Mouse (Mus musculus) kidney, adult 2 months (tissue): Measurements from ENCODE around the gene Ldb2. TPM values are rescaled to one million over a fixed set of nuclear protein-coding genes. Genes with fewer than 3 reads are reported as not detected.

ENCODE experiments used
- DNase-seq: peaks from one replicate; pipeline ENCODE4 v3.0.0; 2021
- H3K27ac ChIP-seq: fragments of 200-500 bp; 2 replicates; pipeline ENCODE4 v1.5.1; 2012; ENCODE audit warnings: low read depth, low read length, control low read depth, inconsistent platforms; ENCODE audit not compliant: insufficient read depth
- H3K27me3 ChIP-seq: fragments of 200-500 bp; replicated peaks from 2 replicates; pipeline ENCODE4 v1.6.1; 2012; ENCODE audit warnings: mild to moderate bottlenecking, moderate library complexity, low read length, inconsistent platforms; ENCODE audit not compliant: control insufficient read depth, insufficient read depth
- H3K36me3 ChIP-seq: fragments of 200-500 bp; 2 replicates; pipeline ENCODE4 v1.6.1; 2012; ENCODE audit warnings: mild to moderate bottlenecking, moderate library complexity, low read length, inconsistent platforms; ENCODE audit not compliant: control insufficient read depth, insufficient read depth
- H3K4me1 ChIP-seq: fragments of 200-500 bp; 2 replicates; pipeline ENCODE4 v1.6.1; 2011; ENCODE audit warnings: low read length; ENCODE audit not compliant: control insufficient read depth, insufficient read depth
- H3K4me3 ChIP-seq: fragments of 200-500 bp; 2 replicates; pipeline ENCODE4 v1.5.1; 2011; ENCODE audit warnings: mild to moderate bottlenecking, low read depth, low read length, control low read depth; ENCODE audit not compliant: insufficient read depth
- CTCF ChIP-seq: fragments of 200-500 bp; conservative IDR thresholded peaks from 2 replicates; pipeline ENCODE4 v1.5.1; 2011; ENCODE audit warnings: low read depth, mild to moderate bottlenecking, control low read depth, low read length, moderate library complexity, mixed read lengths; ENCODE audit not compliant: insufficient read depth, insufficient read length
- POLR2A ChIP-seq: fragments of 200-500 bp; IDR thresholded peaks from one replicate; pipeline ENCODE4 v1.6.1; 2011; ENCODE audit warnings: low read depth, low read length, control low read depth
- WGBS: fragments of 180-500 bp; shearing (Covaris S2); methylation state at CpG from one replicate; pipeline ENCODE4 v1.1.7; 2018; 5-methylcytosine and 5-hydroxymethylcytosine counted together
- polyA plus RNA-seq: library from polyadenylated mRNA; depleted of rRNA; stranded (reverse); fragments of >200 nt; gene quantifications from 2 replicates; pipeline ENCODE4 v1.2.3, GENCODE M21; 2012; rRNA removed

Ldb2 gene
- 37.7 and 55.0 TPM in 2 replicates for polyA plus RNA-seq

DNA sequence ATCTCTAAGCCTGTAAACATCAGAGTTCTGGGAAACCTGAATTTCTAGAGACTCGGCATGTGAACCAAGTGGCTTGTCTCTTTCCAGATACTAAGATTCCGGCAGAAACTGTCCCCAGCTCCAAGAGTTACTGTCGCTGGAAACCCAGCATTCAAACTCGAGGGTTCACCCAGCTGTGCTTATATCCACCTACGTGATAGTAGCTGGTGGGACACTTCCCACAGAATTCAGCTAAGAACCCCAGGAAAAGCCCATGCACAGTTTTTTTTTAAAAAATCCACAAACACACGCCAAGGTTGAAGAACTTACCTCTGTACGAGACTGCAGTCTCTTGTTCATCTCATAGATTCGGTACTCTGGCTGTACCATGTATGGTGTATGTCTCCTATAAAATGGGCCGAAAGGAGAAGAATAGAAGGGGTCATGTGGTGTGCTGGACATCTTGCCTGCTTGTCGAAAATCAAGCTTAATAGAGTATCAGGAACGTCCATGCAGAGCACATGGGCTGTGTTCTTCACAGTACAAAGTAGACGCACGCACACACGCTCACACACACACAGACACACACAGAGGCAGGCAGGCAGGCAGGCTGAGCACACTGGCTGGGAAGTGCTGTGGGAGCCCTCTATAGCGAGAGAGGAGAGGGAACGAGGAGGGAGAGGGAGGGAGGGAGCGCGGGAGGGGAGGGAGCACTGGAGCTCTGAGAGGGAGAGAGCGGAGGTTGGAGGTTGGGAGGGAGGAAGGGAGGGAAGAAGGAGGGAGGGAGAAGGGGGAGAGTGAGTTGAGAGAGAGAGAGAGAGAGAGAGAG, at the start of gene Ldb2:
Gene Ldb2 (minus strand): TSS at position 628 of the 808 bp plus-strand sequence.
- Histone ChIP-seq H3K4me3 (peak within 1 kb of the TSS; percentile 70), H3K27me3 (no peaks in the 10 kb centered on the region), H3K27ac (peak within 1 kb of the TSS; percentile 77), H3K36me3 (no peaks in the 10 kb centered on the region), H3K4me1 (no peaks in the 10 kb centered on the region)
- TF ChIP-seq POLR2A, result no peak
- TF ChIP-seq CTCF, result no peak
- peak; percentile 58 for DNase-seq
- WGBS, result 5% methylated on average over 17 of the region's 19 CpGs

- H3K27me3 ChIP-seq, result no peaks in the 10 kb centered on the region
- DNase-seq, result peak; percentile 51
- H3K36me3 ChIP-seq, result no peaks in the 10 kb centered on the region
- TF ChIP-seq POLR2A (no peak), CTCF (peak; percentile 70)
- 68% methylated on average over 5 of the region's 5 CpGs for WGBS
- H3K4me1 ChIP-seq, result no peaks in the 10 kb centered on the region
- H3K27ac ChIP-seq, result no peak overlapping the region
- no peak overlapping the region for H3K4me3 ChIP-seq
These were observed 31.8 kb upstream of the Ldb2 start for GRCm38 (mm10) chr5:44831287-44831686.

DNA sequence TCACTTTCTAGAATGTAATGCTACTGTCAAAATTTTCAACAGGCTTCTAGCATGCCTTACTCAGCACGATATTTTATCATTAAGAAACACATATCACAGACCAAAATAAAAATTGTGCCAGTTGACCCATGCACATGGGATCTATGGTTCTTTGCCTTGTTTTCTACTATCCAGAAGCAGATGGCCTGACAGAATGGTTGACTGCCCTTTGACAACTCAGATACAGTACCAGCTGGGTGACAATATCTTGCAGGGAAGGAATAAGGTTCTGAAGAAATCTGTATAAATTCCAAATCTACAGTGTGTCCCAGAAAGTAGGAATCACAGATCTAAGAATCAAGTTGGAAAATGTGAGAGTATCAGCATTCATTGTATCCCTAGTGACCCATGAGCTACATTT, 16.0 kb upstream of the Ldb2 start:
- WGBS, result 94% methylated on average over 1 of the region's 1 CpGs
- Histone ChIP-seq H3K4me1 (no peaks in the 10 kb centered on the region), H3K27ac (no peak overlapping the region)

GRCm38 (mm10) chr5:44805960-44806359, 6.5 kb upstream of the Ldb2 start:
- TF ChIP-seq POLR2A, result no peak
- no peak for TF ChIP-seq CTCF
- 82% methylated on average over 2 of the region's 2 CpGs for WGBS
- H3K27ac ChIP-seq, result no peak overlapping the region
- H3K4me3 ChIP-seq, result no peak overlapping the region
- no peak for DNase-seq
- no peaks in the 10 kb centered on the region for H3K36me3 ChIP-seq
- H3K27me3 ChIP-seq, result no peaks in the 10 kb centered on the region
- H3K4me1 ChIP-seq, result no peaks in the 10 kb centered on the region

More for the DNA sequence above, 16.0 kb upstream of the Ldb2 start:
- Histone ChIP-seq H3K4me3 (no peak overlapping the region), H3K36me3 (no peaks in the 10 kb centered on the region), H3K27me3 (no peaks in the 10 kb centered on the region)
- TF ChIP-seq POLR2A (no peak), CTCF (no peak)
- DNase-seq, result no peak

DNA sequence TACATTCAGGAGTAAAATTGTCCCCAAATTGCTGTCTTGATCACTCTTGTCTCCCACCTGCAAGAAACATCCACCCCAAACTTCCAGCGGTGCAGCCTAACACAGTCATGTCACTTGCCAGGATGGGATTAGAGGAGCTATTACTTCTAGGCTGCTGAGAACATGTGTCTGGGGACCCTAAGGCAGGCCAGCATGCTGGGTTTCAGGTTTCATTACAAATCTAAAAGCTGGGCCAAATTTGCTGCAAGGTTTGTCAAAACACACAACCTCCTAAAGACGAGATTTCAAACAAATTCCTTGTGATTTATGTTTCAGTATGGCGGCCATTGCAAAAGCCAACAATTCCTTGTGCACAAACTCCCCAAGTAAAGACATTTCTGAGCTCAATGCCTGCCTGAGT, 1.6 kb upstream of the Ldb2 start:
- WGBS, result 37% methylated on average over 3 of the region's 3 CpGs
- no peak for DNase-seq
- TF ChIP-seq CTCF, result no peak
- no peak for TF ChIP-seq POLR2A
- H3K4me3 ChIP-seq, result no peak overlapping the region
- no peaks in the 10 kb centered on the region for H3K4me1 ChIP-seq
- no peak overlapping the region for H3K27ac ChIP-seq
- no peaks in the 10 kb centered on the region for H3K27me3 ChIP-seq
- H3K36me3 ChIP-seq, result no peaks in the 10 kb centered on the region

- no peaks in the 10 kb centered on the region for H3K4me1 ChIP-seq
- no peaks in the 10 kb centered on the region for H3K27me3 ChIP-seq
- H3K36me3 ChIP-seq, result no peaks in the 10 kb centered on the region
- TF ChIP-seq CTCF, result no peak
- peak; percentile 17 for DNase-seq
- H3K4me3 ChIP-seq, result no peak overlapping the region
- WGBS, result 25% methylated on average over 2 of the region's 2 CpGs
- no peak overlapping the region for H3K27ac ChIP-seq
These were observed 381 bp upstream of the Ldb2 start for GRCm38 (mm10) chr5:44799861-44800260.

- H3K4me1 ChIP-seq, result no peaks in the 10 kb centered on the region
- no peaks in the 10 kb centered on the region for H3K27me3 ChIP-seq
- TF ChIP-seq CTCF (no peak), POLR2A (no peak)
- DNase-seq, result peak; percentile 23
- H3K27ac ChIP-seq, result peak overlapping the region; percentile 77
- 14% methylated on average over 3 of the region's 3 CpGs for WGBS
- H3K4me3 ChIP-seq, result peak overlapping the region; percentile 63
- no peaks in the 10 kb centered on the region for H3K36me3 ChIP-seq
These were observed 987 bp downstream of the Ldb2 start for GRCm38 (mm10) chr5:44798493-44798892.
